Mouse (Mus musculus) erythroblast, embryonic 14.5 days (primary cell): ENCODE measurements around the gene Cnpy1. TPM values are rescaled to one million over a fixed set of nuclear protein-coding genes. Genes with fewer than 3 reads are reported as not detected.

Experiments used
- H3K27me3 ChIP-seq: 2 replicates; pipeline ENCODE4 v1.6.1; 2012; ENCODE audit warnings: inconsistent platforms; ENCODE audit not compliant: control insufficient read depth
- H3K36me3 ChIP-seq: 2 replicates; pipeline ENCODE4 v1.6.1; 2012; ENCODE audit warnings: mild to moderate bottlenecking, inconsistent platforms; ENCODE audit not compliant: control insufficient read depth
- H3K4me1 ChIP-seq: 2 replicates; pipeline ENCODE4 v1.6.1; 2012; ENCODE audit warnings: inconsistent platforms; ENCODE audit not compliant: control insufficient read depth
- H3K4me3 ChIP-seq: replicated peaks from 2 replicates; pipeline ENCODE3; 2012; ENCODE audit warnings: moderate library complexity, mild to moderate bottlenecking, inconsistent platforms
- H3K9me3 ChIP-seq: 2 replicates; pipeline ENCODE4 v1.6.1; 2012; ENCODE audit warnings: low read length, inconsistent platforms, mixed read lengths; ENCODE audit not compliant: control insufficient read depth
- GATA1 ChIP-seq: IDR thresholded peaks from 2 replicates; pipeline ENCODE4 v1.6.1; 2012; ENCODE audit warnings: low read length, inconsistent platforms, mixed read lengths
- TAL1 ChIP-seq: IDR thresholded peaks from 3 replicates; pipeline ENCODE4 v1.6.1; 2012; ENCODE audit warnings: low read length, inconsistent platforms, mixed read lengths
- polyA plus RNA-seq: library from polyadenylated mRNA; stranded (reverse); fragments of >175 nt; gene quantifications from 2 replicates; pipeline ENCODE4 v1.2.3, GENCODE M21; 2012

The Cnpy1 gene
- polyA plus RNA-seq, 1 experiment = not detected

DNA sequence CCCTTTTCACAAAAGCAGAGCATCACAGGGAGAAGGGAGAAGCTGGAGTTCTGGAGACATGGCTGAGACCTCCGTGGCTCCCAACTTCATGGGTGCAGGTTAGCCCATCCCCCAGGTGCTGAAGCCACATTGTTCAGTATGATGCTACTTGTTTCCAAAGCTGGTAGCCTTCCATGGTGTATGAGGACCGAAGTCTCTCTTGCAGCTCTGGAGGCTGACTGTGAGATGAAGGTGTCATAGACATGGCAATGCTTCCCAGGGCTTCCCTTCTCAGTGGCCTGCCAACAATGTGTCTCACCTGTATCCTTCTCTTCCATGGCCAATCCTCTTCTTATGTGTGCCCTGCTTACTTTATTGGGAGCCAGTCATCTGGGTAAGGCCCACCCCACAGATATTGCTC lies 4.9 kb upstream of the Cnpy1 start:
- no peak overlapping the region for H3K4me3 ChIP-seq
- H3K4me1 ChIP-seq = no peaks in the 10 kb centered on the region
- no peaks in the 10 kb centered on the region for H3K36me3 ChIP-seq
- H3K9me3 ChIP-seq = no peaks in the 10 kb centered on the region
- no peaks in the 10 kb centered on the region for H3K27me3 ChIP-seq
- TF ChIP-seq TAL1 (no peak), GATA1 (no peak)

- H3K4me3 ChIP-seq = no peak overlapping the region
- no peak for TF ChIP-seq TAL1
- TF ChIP-seq GATA1 = no peak
- H3K36me3 ChIP-seq = no peaks in the 10 kb centered on the region
- H3K4me1 ChIP-seq = no peaks in the 10 kb centered on the region
- no peaks in the 10 kb centered on the region for H3K9me3 ChIP-seq
- H3K27me3 ChIP-seq = no peaks in the 10 kb centered on the region
These were observed 485 bp downstream of the Cnpy1 start for GRCm38 (mm10) chr5:28245121-28245520.

DNA sequence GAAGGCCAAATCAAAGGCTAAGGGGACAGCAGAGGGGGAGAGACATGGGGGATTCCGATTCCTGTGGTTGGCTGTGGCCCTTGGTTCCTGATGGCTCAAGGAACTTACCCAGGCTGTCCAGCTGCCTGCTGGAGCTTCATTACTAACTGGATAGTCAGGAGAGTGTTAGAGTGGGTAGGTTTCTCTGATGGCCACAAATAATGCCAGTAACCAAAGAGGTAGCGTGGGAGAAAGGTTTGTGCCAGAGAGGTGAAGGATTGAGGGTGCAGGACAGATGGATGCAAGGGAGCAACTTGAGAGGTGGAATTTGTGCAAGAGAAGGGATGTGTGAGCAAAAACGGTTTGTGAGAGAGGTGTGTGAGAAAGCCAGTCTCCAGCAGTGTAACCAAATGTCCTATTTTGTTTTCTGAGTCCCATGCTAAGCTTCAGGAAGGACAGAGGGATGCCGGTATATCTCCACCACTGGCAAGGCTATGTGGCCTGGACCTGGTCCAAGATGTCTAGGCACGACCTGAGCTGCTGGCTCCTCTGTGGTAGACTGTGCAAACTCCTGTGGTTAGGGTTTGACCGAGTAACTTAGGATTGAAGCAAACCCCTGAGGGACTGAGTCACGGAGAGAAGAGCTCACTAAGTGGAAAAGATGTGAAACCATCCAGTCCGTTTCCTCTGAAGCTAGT lies 2.0 kb downstream of the Cnpy1 start:
- H3K36me3 ChIP-seq = no peaks in the 10 kb centered on the region

GRCm38 (mm10) chr5:28241423-28241822 lies 4.2 kb downstream of the Cnpy1 start:
- Histone ChIP-seq H3K36me3 (no peaks in the 10 kb centered on the region), H3K4me3 (no peak overlapping the region), H3K4me1 (no peaks in the 10 kb centered on the region), H3K9me3 (no peaks in the 10 kb centered on the region), H3K27me3 (no peaks in the 10 kb centered on the region)
- no peak for TF ChIP-seq TAL1
- TF ChIP-seq GATA1 = no peak

More for the DNA sequence above, 2.0 kb downstream of the Cnpy1 start:
- Histone ChIP-seq H3K4me3 (no peak overlapping the region), H3K4me1 (no peaks in the 10 kb centered on the region), H3K27me3 (no peaks in the 10 kb centered on the region), H3K9me3 (no peaks in the 10 kb centered on the region)
- TF ChIP-seq TAL1 = no peak
- no peak for TF ChIP-seq GATA1

- Histone ChIP-seq H3K9me3 (no peaks in the 10 kb centered on the region), H3K36me3 (no peaks in the 10 kb centered on the region), H3K27me3 (no peaks in the 10 kb centered on the region), H3K4me3 (no peak overlapping the region), H3K4me1 (no peaks in the 10 kb centered on the region)
- no peak for TF ChIP-seq GATA1
- no peak for TF ChIP-seq TAL1
These were observed 5.8 kb downstream of the Cnpy1 start for GRCm38 (mm10) chr5:28239829-28240228.

DNA sequence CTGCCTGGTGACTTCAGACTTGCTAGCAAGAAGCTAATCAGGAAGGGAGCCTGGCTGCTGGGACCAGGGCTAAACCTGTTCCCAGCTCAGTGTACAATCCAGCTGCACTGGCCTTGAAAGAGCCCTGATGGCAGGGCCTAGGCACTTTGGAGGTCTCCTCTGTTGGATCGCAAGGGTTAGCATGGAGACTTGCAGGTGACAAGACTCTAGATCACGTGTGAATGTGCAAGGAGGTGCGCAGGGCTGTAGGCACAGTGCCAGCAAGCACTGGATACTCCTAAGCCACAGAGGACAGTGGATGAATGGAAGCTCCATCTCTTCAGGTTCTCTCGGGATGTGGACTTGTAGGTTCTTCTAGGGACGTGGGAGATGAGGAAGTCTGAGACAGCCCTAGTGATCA lies 6.7 kb downstream of the Cnpy1 start:
- H3K9me3 ChIP-seq = no peaks in the 10 kb centered on the region
- no peak overlapping the region for H3K4me3 ChIP-seq
- H3K4me1 ChIP-seq = no peaks in the 10 kb centered on the region
- no peaks in the 10 kb centered on the region for H3K27me3 ChIP-seq
- H3K36me3 ChIP-seq = no peaks in the 10 kb centered on the region
- no peak for TF ChIP-seq TAL1
- no peak for TF ChIP-seq GATA1

- no peaks in the 10 kb centered on the region for H3K4me1 ChIP-seq
- H3K9me3 ChIP-seq = no peaks in the 10 kb centered on the region
- TF ChIP-seq GATA1 (no peak), TAL1 (no peak)
- H3K4me3 ChIP-seq = no peak overlapping the region
- no peaks in the 10 kb centered on the region for H3K36me3 ChIP-seq
- no peaks in the 10 kb centered on the region for H3K27me3 ChIP-seq
These were observed 7.5 kb downstream of the Cnpy1 start for GRCm38 (mm10) chr5:28238152-28238551.

DNA sequence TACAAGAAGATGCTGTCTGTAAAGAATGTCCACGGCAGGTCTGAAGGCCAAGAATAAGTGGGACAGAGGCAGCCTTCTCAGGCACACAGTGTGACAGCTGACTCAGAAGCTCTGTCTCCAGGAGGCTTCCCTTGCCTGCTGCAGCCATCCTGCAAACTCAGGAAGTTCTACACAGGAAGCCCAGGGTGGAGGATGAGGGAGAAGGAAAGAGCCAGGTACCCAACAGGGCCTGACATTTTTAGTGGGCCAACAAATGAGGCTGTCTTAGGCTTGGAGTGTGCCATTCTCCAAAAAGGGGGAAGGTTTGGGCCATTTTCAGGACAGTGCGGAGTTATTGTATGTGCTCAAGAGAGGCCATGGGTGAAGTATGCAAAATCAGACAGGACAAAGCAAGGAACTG lies 7.9 kb downstream of the Cnpy1 start:
- Histone ChIP-seq H3K36me3 (no peaks in the 10 kb centered on the region), H3K4me3 (no peak overlapping the region), H3K27me3 (no peaks in the 10 kb centered on the region), H3K9me3 (no peaks in the 10 kb centered on the region), H3K4me1 (no peaks in the 10 kb centered on the region)
- TF ChIP-seq GATA1 = no peak
- no peak for TF ChIP-seq TAL1

DNA sequence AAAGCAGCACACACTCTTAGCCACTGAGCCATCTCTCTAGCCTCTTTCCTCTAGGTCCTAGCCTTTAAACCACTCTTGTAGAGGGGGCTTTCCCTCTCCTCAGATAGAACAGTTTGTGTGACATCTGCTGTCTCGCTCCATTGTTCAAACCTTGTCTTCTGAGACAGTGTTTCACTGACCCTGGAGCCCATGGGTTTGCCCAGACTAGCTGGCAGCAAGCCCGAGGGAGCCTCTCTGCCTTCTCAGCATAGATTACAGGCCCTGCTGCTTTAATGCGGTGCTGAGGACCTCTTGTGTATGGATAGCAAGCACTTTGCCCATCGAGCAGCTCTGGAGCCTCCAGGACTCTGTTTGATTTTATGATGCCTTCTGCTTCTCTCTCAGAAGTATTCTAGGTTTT lies 8.6 kb downstream of the Cnpy1 start:
- no peaks in the 10 kb centered on the region for H3K36me3 ChIP-seq
- no peaks in the 10 kb centered on the region for H3K27me3 ChIP-seq
- no peak overlapping the region for H3K4me3 ChIP-seq
- no peaks in the 10 kb centered on the region for H3K9me3 ChIP-seq
- H3K4me1 ChIP-seq = no peaks in the 10 kb centered on the region
- TF ChIP-seq TAL1 (no peak), GATA1 (no peak)

DNA sequence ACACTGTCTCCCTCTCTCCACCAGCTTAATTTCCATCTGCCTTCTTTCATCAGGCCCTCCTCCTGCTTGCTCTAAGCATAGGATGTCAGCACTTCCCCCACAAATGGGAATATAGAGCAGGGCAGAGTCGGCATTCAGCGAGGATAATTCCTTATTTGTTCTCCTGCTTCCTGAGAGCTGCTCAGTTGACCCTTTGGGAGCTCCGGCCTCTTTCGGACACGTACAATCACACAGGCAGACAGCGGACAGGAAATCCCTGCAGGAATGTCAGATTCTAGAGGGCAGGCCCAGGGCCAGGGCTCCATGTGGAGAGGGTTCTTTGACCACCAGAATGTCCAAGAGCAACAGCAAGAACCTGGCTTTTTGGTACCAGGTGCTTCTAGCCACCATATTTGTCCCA lies 9.5 kb downstream of the Cnpy1 start:
- no peak for TF ChIP-seq GATA1
- TF ChIP-seq TAL1 = no peak
- Histone ChIP-seq H3K4me3 (no peak overlapping the region), H3K9me3 (no peaks in the 10 kb centered on the region), H3K4me1 (no peaks in the 10 kb centered on the region), H3K36me3 (no peaks in the 10 kb centered on the region), H3K27me3 (no peaks in the 10 kb centered on the region)
